ENCODE assay signal across 21 mouse cellular contexts in the genomic region with DNA sequence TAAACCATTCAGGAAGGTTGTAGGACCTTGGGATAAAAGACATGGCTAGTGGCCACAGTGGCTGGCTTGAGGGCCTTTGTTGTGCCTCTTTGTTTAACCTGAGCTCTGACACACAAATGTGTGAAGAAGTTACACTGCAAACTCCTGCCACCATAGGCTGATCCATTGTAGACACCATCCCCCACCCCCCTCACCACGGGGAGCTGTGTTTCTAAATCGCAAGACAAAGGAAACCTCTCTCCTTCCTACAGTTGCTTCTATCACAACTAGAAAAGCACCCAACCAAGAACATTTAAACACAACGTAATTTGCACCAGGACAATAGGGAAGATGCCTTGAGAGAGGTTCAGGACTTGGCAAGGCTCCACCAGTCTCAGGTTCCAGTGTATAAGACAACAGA.
DNase-seq lines count a peak whose midpoint lies in the region; ATAC-seq lines count a peak whose summit lies in the region.
"Had no signal": no experiment of that assay in that cellular context is flagged by ENCODE, and none has a peak within 500 bp of the region (broad histone marks: within the 10 kb centered on the region; RNA-seq: fewer than 3 reads in every experiment).

No protein-coding gene starts in this region.

- H3K27ac ChIP-seq in liver, embryonic 11.5 days (ENCODE audit: low read depth, low read length): no peak overlapping the region
- H3K27ac ChIP-seq: embryonic facial prominence, embryonic 10.5 days; embryonic facial prominence, embryonic 12.5 days; forebrain, embryonic 13.5 days; forebrain, embryonic 15.5 days had no signal

- H3K9ac ChIP-seq in liver, embryonic 11.5 days (ENCODE audit: low read depth, low read length): no peak overlapping the region
- H3K9ac ChIP-seq: embryonic facial prominence, embryonic 12.5 days; forebrain, embryonic 13.5 days; forebrain, embryonic 15.5 days; forebrain, postnatal 0 days had no signal

- WGBS in liver, embryonic 11.5 days: 53% methylated on average over 3 of the region's 3 CpGs

- ATAC-seq in liver, embryonic 11.5 days (replicated peaks; ENCODE audit: low FRiP score): no peak
- ATAC-seq: activated CD4-positive, CD25-positive, alpha-beta regulatory T cell, adult 4 months; CD4-positive, CD25-positive, alpha-beta regulatory T cell, adult 4 months; forebrain, embryonic 13.5 days; forebrain, embryonic 15.5 days; forebrain, postnatal 0 days had no signal

- no peak overlapping the region for H3K4me3 ChIP-seq in liver, embryonic 11.5 days (ENCODE audit: low read depth, low read length)
- H3K4me3 ChIP-seq: embryonic facial prominence, embryonic 10.5 days; embryonic facial prominence, embryonic 12.5 days; forebrain, embryonic 13.5 days; forebrain, embryonic 15.5 days had no signal

- H3K36me3 ChIP-seq in liver, embryonic 11.5 days (ENCODE audit: control insufficient read depth, insufficient read depth, low read length): no peaks in the 10 kb centered on the region
- H3K36me3 ChIP-seq: embryonic facial prominence, embryonic 10.5 days; embryonic facial prominence, embryonic 12.5 days; forebrain, embryonic 15.5 days; G1E had no signal

- no peak overlapping the region for H3K4me2 ChIP-seq in liver, embryonic 11.5 days
- H3K4me2 ChIP-seq: embryonic facial prominence, embryonic 12.5 days; forebrain, embryonic 13.5 days; forebrain, embryonic 15.5 days had no signal

- no peaks in the 10 kb centered on the region for H3K9me3 ChIP-seq in liver, embryonic 11.5 days (ENCODE audit: control insufficient read depth, low read length)
- H3K9me3 ChIP-seq: embryonic facial prominence, embryonic 10.5 days; embryonic facial prominence, embryonic 12.5 days; forebrain, embryonic 13.5 days; forebrain, embryonic 15.5 days; G1E had no signal

- DNase-seq in liver, embryonic 11.5 days (ENCODE audit: low spot score): peak; percentile 20
- DNase-seq in liver (no peak), R1 (ENCODE audit: low read depth, low spot score) (peak; percentile 97), ZHBTc4 (ENCODE audit: low read depth, low spot score) (peak; percentile 95)
- no peak for DNase-seq in kidney, postnatal 10 days
- no peak for DNase-seq in layer of hippocampus, adult 8-10 months (ENCODE audit: low spot score in 2 of 2)
- DNase-seq: B cell, adult 2 months; cerebellum, adult 11-12 months; cerebellum, adult 2 months; cerebellum, adult 9-10 months; cerebellum, postnatal 10 days; cerebellum, postnatal 25 days; forebrain, postnatal 0 days had no signal

- H3K27me3 ChIP-seq in liver, embryonic 11.5 days (replicated peaks; ENCODE audit: control insufficient read depth, insufficient read depth, low read length): no peaks in the 10 kb centered on the region
- H3K27me3 ChIP-seq: CH12.LX; embryonic facial prominence, embryonic 12.5 days; forebrain, embryonic 13.5 days; forebrain, embryonic 15.5 days had no signal

- H3K4me1 ChIP-seq in liver, embryonic 11.5 days (replicated peaks; ENCODE audit: control insufficient read depth, insufficient read depth, low read length): no peaks in the 10 kb centered on the region
- H3K4me1 ChIP-seq: embryonic facial prominence, embryonic 10.5 days; embryonic facial prominence, embryonic 12.5 days; forebrain, embryonic 13.5 days; forebrain, embryonic 15.5 days had no signal

Comparison
In these comparisons a context has a peak if more than half of its experiments do, and no peak if none do; other contexts are left out.
1. DNase-seq: peak in liver, embryonic 11.5 days (single experiment), R1 (single experiment) and ZHBTc4 (single experiment); none in liver (single experiment), kidney, postnatal 10 days (single experiment) and layer of hippocampus, adult 8-10 months (0 of 2).